Mouse (Mus musculus) G1E (cell line): Measurements from ENCODE around the gene Lenep.

ENCODE experiments used
- CTCF ChIP-seq: IDR thresholded peaks from 2 replicates; pipeline ENCODE4 v1.5.1; 2012; ENCODE audit warnings: low read depth, low read length, inconsistent platforms, mixed read lengths
- GATA2 ChIP-seq: IDR thresholded peaks from 2 replicates; pipeline ENCODE4 v1.6.1; 2012; ENCODE audit warnings: low read depth, low read length, inconsistent platforms, borderline replicate concordance
- TAL1 ChIP-seq: conservative IDR thresholded peaks from 2 replicates; pipeline ENCODE4 v1.6.1; 2012; ENCODE audit warnings: low read depth, low read length, inconsistent platforms, mixed read lengths

- TF ChIP-seq CTCF (no peak), TAL1 (no peak), GATA2 (no peak)
These were observed 20.1 kb upstream of the Lenep start for GRCm38 (mm10) chr3:89422556-89423205.
